13 mouse cellular contexts compared by ENCODE assay signal in genomic region chr6:128029517-128030348, GRCm38 (mm10).
A peak's percentile ranks its signal among the peaks of the same experiment; 100 is the strongest.
DNase-seq lines count a peak whose midpoint lies in the region; ATAC-seq and TF ChIP-seq lines count a peak whose summit lies in the region.
"Had no signal": no experiment of that assay in that cellular context is flagged by ENCODE, and none has a peak within 500 bp of the region (broad histone marks: within the 10 kb centered on the region; RNA-seq: fewer than 3 reads in every experiment).

No protein-coding gene starts in this region.

- H3K27ac ChIP-seq in forebrain, postnatal 0 days (ENCODE audit: low read depth, low read length) = peak overlapping the region; percentile 45
- H3K27ac ChIP-seq in forebrain, embryonic 16.5 days (ENCODE audit: low read length) = no peak overlapping the region
- H3K27ac ChIP-seq: hindbrain, embryonic 10.5 days had no signal

- H3K9ac ChIP-seq in forebrain, postnatal 0 days = no peak overlapping the region
- H3K9ac ChIP-seq in forebrain, embryonic 16.5 days (replicated peaks; ENCODE audit: low read depth, low read length) = no peak overlapping the region

- H3K9me3 ChIP-seq in forebrain, postnatal 0 days (ENCODE audit: low read length) = no peaks in the 10 kb centered on the region
- H3K9me3 ChIP-seq in forebrain, embryonic 16.5 days (ENCODE audit: control insufficient read depth, low read length) = no peaks in the 10 kb centered on the region
- H3K9me3 ChIP-seq: hindbrain, embryonic 10.5 days had no signal

- peaks cover 11% of the 10 kb centered on the region; the same call in 1 of the 2 replicates for H3K27me3 ChIP-seq in forebrain, postnatal 0 days (ENCODE audit: insufficient read depth, low read length)
- H3K27me3 ChIP-seq in forebrain, embryonic 16.5 days (replicated peaks; ENCODE audit: control insufficient read depth, insufficient read depth, low read length) = peaks cover 8% of the 10 kb centered on the region
- H3K27me3 ChIP-seq in Patski = no peaks in the 10 kb centered on the region

- in situ Hi-C loops in Patski (cut with MboI; ENCODE audit: low pct_unique_long_range_greater_than_20kb) = loop anchor here (5.0 kb wide), 3 partner anchors 47 to 113 kb away; partner anchors contain the start of gene Tspan9

- peak overlapping the region; percentile 70 for H3K4me2 ChIP-seq in forebrain, postnatal 0 days (ENCODE audit: low read depth)
- H3K4me2 ChIP-seq in forebrain, embryonic 16.5 days (ENCODE audit: low read length) = no peak overlapping the region

- POLR2A ChIA-PET in Patski (lab: Charles Lee) = no interaction called here

- H3K36me3 ChIP-seq in forebrain, postnatal 0 days (ENCODE audit: insufficient read depth) = no peaks in the 10 kb centered on the region
- no peaks in the 10 kb centered on the region for H3K36me3 ChIP-seq in forebrain, embryonic 16.5 days (ENCODE audit: control insufficient read depth, insufficient read depth)
- H3K36me3 ChIP-seq: hindbrain, embryonic 10.5 days had no signal

- ATAC-seq in forebrain, postnatal 0 days = no peak
- ATAC-seq in forebrain, embryonic 16.5 days = no peak
- ATAC-seq in Patski = peak; percentile 42
- ATAC-seq: activated CD4-positive, CD25-positive, alpha-beta regulatory T cell, adult 4 months; CD4-positive, CD25-positive, alpha-beta regulatory T cell, adult 4 months; intestine, postnatal 0 days had no signal

- no peak overlapping the region for H3K4me3 ChIP-seq in forebrain, postnatal 0 days (ENCODE audit: low read depth, low read length)
- no peak overlapping the region for H3K4me3 ChIP-seq in forebrain, embryonic 16.5 days (replicated peaks; ENCODE audit: low read length)
- H3K4me3 ChIP-seq: hindbrain, embryonic 10.5 days had no signal

- no peak for DNase-seq in forebrain, postnatal 0 days
- DNase-seq in kidney, adult 11 months = peak; percentile 35
- DNase-seq in kidney, postnatal 14 days = no peak
- no peak for DNase-seq in Patski (ENCODE audit: low read depth, low spot score)
- DNase-seq in gastrocnemius, postnatal 25 days = peak; percentile 57
- DNase-seq in embryo, embryonic 11 days = no peak
- DNase-seq: liver; lung, adult 2 months had no signal

- TF ChIP-seq CTCF in forebrain, postnatal 0 days (IDR thresholded peaks at IDR 0.05; ENCODE audit: low read depth) = no peak
- no peak for TF ChIP-seq CTCF in Patski (IDR thresholded peaks at IDR 0.05)

- CTCF ChIA-PET in Patski (lab: Charles Lee) = interaction anchor here (1.1 to 2.1 kb wide), 6 partner anchors 15 to 115 kb away, joined by 3 to 9 read pairs (median 4); no protein-coding TSS in a partner anchor

- peaks cover 10% of the 10 kb centered on the region for H3K4me1 ChIP-seq in forebrain, postnatal 0 days (ENCODE audit: insufficient read depth)
- peaks cover 20% of the 10 kb centered on the region for H3K4me1 ChIP-seq in forebrain, embryonic 16.5 days (replicated peaks; ENCODE audit: control insufficient read depth, insufficient read depth, low read length)

- WGBS in forebrain, postnatal 0 days = 88% methylated on average over 9 of the region's 9 CpGs
- 89% methylated on average over 9 of the region's 9 CpGs for WGBS in forebrain, embryonic 16.5 days

Comparison
In these comparisons a context has a peak if more than half of its experiments do, and no peak if none do; other contexts are left out.
1. DNase-seq: peak in kidney, adult 11 months (single experiment) and gastrocnemius, postnatal 25 days (single experiment); none in forebrain, postnatal 0 days (single experiment), kidney, postnatal 14 days (single experiment), Patski (single experiment) and embryo, embryonic 11 days (single experiment).